33 mouse cellular contexts compared by ENCODE assay signal in the genomic region with DNA sequence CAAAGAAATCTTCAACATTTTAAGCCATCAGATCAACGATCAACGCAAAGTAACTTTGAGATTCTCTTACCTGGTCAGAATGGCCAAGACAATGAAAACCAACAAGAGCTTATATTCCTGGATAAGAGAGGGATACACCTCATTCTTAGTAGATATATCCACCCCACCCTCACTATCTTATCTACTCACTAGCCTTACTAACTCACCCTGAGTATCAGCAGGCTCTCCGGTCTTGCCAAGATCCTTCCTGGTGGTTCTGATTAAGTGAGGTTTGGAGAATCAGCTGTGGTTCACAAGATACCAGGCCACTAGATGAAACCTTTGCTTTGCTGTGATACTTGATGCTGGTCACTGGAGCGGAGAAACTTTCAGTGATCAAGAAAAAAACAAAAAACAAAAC. TPM values are rescaled to one million over a fixed set of nuclear protein-coding genes. Genes with fewer than 3 reads are reported as not detected.
DNase-seq lines count a peak whose midpoint lies in the region; ATAC-seq and TF ChIP-seq lines count a peak whose summit lies in the region.
"Had no signal": no experiment of that assay in that cellular context is flagged by ENCODE, and none has a peak within 500 bp of the region (broad histone marks: within the 10 kb centered on the region; RNA-seq: fewer than 3 reads in every experiment).

No protein-coding gene starts in this region.

- 61% methylated on average over 4 of the region's 4 CpGs for WGBS in liver, embryonic 13.5 days (ENCODE audit: insufficient replicate concordance)
- WGBS in liver, postnatal 0 days (ENCODE audit: insufficient replicate concordance), result 75% methylated on average over 4 of the region's 4 CpGs
- 57% methylated on average over 4 of the region's 4 CpGs for WGBS in liver, embryonic 16.5 days (ENCODE audit: insufficient replicate concordance)

- H3K4me3 ChIP-seq in liver, embryonic 13.5 days (replicated peaks), result no peak overlapping the region
- H3K4me3 ChIP-seq in liver, postnatal 0 days (ENCODE audit: low read depth, low read length), result no peak overlapping the region
- H3K4me3 ChIP-seq in MEL (ENCODE audit: control insufficient read depth in 1 of 2, insufficient read depth in 1 of 2, low read depth in 2 of 2, low read length in 2 of 2), result no peak overlapping the region
- no peak overlapping the region for H3K4me3 ChIP-seq in liver, embryonic 16.5 days (ENCODE audit: low read depth, low read length)
- H3K4me3 ChIP-seq: embryonic facial prominence, embryonic 13.5 days; embryonic facial prominence, embryonic 15.5 days; erythroblast, embryonic 14.5 days; forebrain, embryonic 10.5 days; forebrain, embryonic 12.5 days had no signal

- peak; percentile 57; the same call in 1 of the 2 replicates for ATAC-seq in liver, embryonic 13.5 days (ENCODE audit: low read depth)
- no peak for ATAC-seq in liver, postnatal 0 days
- ATAC-seq in liver, embryonic 16.5 days (ENCODE audit: low read depth), result 0 out of 2 replicates have a peak, but pooled peaks have one; percentile 27
- ATAC-seq: activated CD4-positive, CD25-positive, alpha-beta regulatory T cell, adult 4 months; CD4-positive, CD25-positive, alpha-beta regulatory T cell, adult 4 months; forebrain, embryonic 14.5 days; forebrain, embryonic 16.5 days; Patski had no signal

- no peaks in the 10 kb centered on the region for H3K9me3 ChIP-seq in liver, embryonic 13.5 days (replicated peaks)
- no peaks in the 10 kb centered on the region for H3K9me3 ChIP-seq in liver, postnatal 0 days (ENCODE audit: low read length)
- no peaks in the 10 kb centered on the region for H3K9me3 ChIP-seq in MEL (replicated peaks; ENCODE audit: insufficient read depth, low read length)
- H3K9me3 ChIP-seq in liver, embryonic 16.5 days (replicated peaks; ENCODE audit: control insufficient read depth, low read length), result no peaks in the 10 kb centered on the region
- H3K9me3 ChIP-seq: embryonic facial prominence, embryonic 15.5 days; G1E had no signal

- no peaks in the 10 kb centered on the region for H3K79me2 ChIP-seq in MEL (ENCODE audit: control insufficient read depth, insufficient read depth, low read length, poor library complexity)

- no peak overlapping the region for H3K27ac ChIP-seq in liver, embryonic 13.5 days
- no peak overlapping the region for H3K27ac ChIP-seq in liver, postnatal 0 days (ENCODE audit: low read depth)
- H3K27ac ChIP-seq in MEL (ENCODE audit: control insufficient read depth, low read depth, low read length), result no peak overlapping the region
- H3K27ac ChIP-seq in liver, embryonic 16.5 days (ENCODE audit: low read length), result no peak overlapping the region
- H3K27ac ChIP-seq: embryonic facial prominence, embryonic 13.5 days; embryonic facial prominence, embryonic 15.5 days; forebrain, embryonic 10.5 days; forebrain, embryonic 12.5 days had no signal

- no peak for TF ChIP-seq RAD21 in MEL (IDR thresholded peaks at IDR 0.05; ENCODE audit: low read depth, low read length)

- peaks cover 11% of the 10 kb centered on the region; the same call in 1 of the 2 replicates for H3K4me1 ChIP-seq in liver, embryonic 13.5 days (replicated peaks)
- no peaks in the 10 kb centered on the region for H3K4me1 ChIP-seq in liver, postnatal 0 days (ENCODE audit: insufficient read depth)
- H3K4me1 ChIP-seq in MEL (ENCODE audit: control insufficient read depth in 1 of 2, insufficient read depth in 2 of 2, low read length in 2 of 2), result peaks cover 0 to 6% of the 10 kb centered on the region in 2 experiments; a peak in 2 of 4 replicates
- H3K4me1 ChIP-seq in liver, embryonic 16.5 days (ENCODE audit: control insufficient read depth, low read depth, low read length), result peaks cover 6% of the 10 kb centered on the region
- H3K4me1 ChIP-seq: embryonic facial prominence, embryonic 13.5 days; embryonic facial prominence, embryonic 15.5 days; forebrain, embryonic 10.5 days; forebrain, embryonic 12.5 days had no signal

- no peaks in the 10 kb centered on the region for H3K27me3 ChIP-seq in liver, embryonic 13.5 days
- H3K27me3 ChIP-seq in liver, postnatal 0 days (ENCODE audit: insufficient read depth, low read length), result no peaks in the 10 kb centered on the region
- peaks cover 0 to 10% of the 10 kb centered on the region in 2 experiments; a peak in 2 of 4 replicates for H3K27me3 ChIP-seq in MEL (ENCODE audit: control insufficient read depth in 1 of 2, insufficient read depth in 2 of 2, low read length in 2 of 2)
- H3K27me3 ChIP-seq in liver, embryonic 16.5 days (ENCODE audit: control insufficient read depth, insufficient read depth, low read depth, low read length), result no peaks in the 10 kb centered on the region
- H3K27me3 ChIP-seq: CH12.LX; embryonic facial prominence, embryonic 13.5 days; embryonic facial prominence, embryonic 15.5 days; forebrain, embryonic 12.5 days; Patski had no signal

- TF ChIP-seq POLR2A in MEL (IDR thresholded peaks at IDR 0.05; ENCODE audit: control insufficient read depth in 1 of 2, insufficient read depth in 1 of 2, low read depth in 1 of 2, low read length in 2 of 2, poor library complexity in 1 of 2), result no peak

- peak; percentile 13 for DNase-seq in heart, adult 11 months
- no peak for DNase-seq in heart, adult 8-10 months (ENCODE audit: low spot score)
- no peak for DNase-seq in liver, embryonic 13.5 days
- DNase-seq in liver, postnatal 0 days, result no peak
- DNase-seq in MEL (ENCODE audit: low read depth, low spot score), result no peak
- no peak for DNase-seq in cerebellum, adult 18-20 months
- no peak for DNase-seq in MN1 (ENCODE audit: low spot score)
- DNase-seq: adrenal gland, adult 8-10 months; adrenal gland, postnatal 14 days; adrenal gland, postnatal 36 days; B cell, adult 2 months; cerebellum, adult 11-12 months; cerebellum, adult 8-10 months; cerebellum, adult 9-11 months; cerebellum, postnatal 14 days; cerebellum, postnatal 36 days; embryo, embryonic 11 days had no signal

- TF ChIP-seq CTCF in liver, postnatal 0 days (IDR thresholded peaks at IDR 0.05; ENCODE audit: low read depth), result no peak
- TF ChIP-seq CTCF in MEL (IDR thresholded peaks at IDR 0.05 in 2 of 3, conservative IDR thresholded peaks at IDR 0.05 in 1 of 3; ENCODE audit: control insufficient read depth in 1 of 3, insufficient read depth in 1 of 3, low read depth in 2 of 3, low read length in 3 of 3, poor library complexity in 1 of 3, severe bottlenecking in 1 of 3), result no peak

- no peak overlapping the region for H3K4me2 ChIP-seq in liver, embryonic 13.5 days
- H3K4me2 ChIP-seq in liver, postnatal 0 days (ENCODE audit: low read depth, low read length), result no peak overlapping the region
- H3K4me2 ChIP-seq in liver, embryonic 16.5 days (ENCODE audit: low read depth, low read length), result no peak overlapping the region
- H3K4me2 ChIP-seq: embryonic facial prominence, embryonic 13.5 days; embryonic facial prominence, embryonic 15.5 days; forebrain, embryonic 12.5 days had no signal

- no peak for TF ChIP-seq EP300 in liver, postnatal 0 days (IDR thresholded peaks at IDR 0.05; ENCODE audit: low read depth)
- peak; percentile 17 to 40; a peak in 1 of 4 replicates for TF ChIP-seq EP300 in MEL (IDR thresholded peaks at IDR 0.05; ENCODE audit: low read depth in 1 of 2, low read length in 2 of 2)

- H3K36me3 ChIP-seq in liver, embryonic 13.5 days, result no peaks in the 10 kb centered on the region
- H3K36me3 ChIP-seq in liver, postnatal 0 days (replicated peaks; ENCODE audit: insufficient read depth, low read length), result no peaks in the 10 kb centered on the region
- H3K36me3 ChIP-seq in MEL (ENCODE audit: control insufficient read depth in 1 of 2, insufficient read depth in 2 of 2, low read length in 2 of 2), result peaks cover 0 to 3% of the 10 kb centered on the region in 2 experiments; a peak in 1 of 4 replicates
- no peaks in the 10 kb centered on the region for H3K36me3 ChIP-seq in liver, embryonic 16.5 days (ENCODE audit: control insufficient read depth, insufficient read depth)
- H3K36me3 ChIP-seq: embryonic facial prominence, embryonic 13.5 days; embryonic facial prominence, embryonic 15.5 days; forebrain, embryonic 10.5 days; forebrain, embryonic 12.5 days; G1E had no signal

- H3K9ac ChIP-seq in liver, embryonic 13.5 days, result no peak overlapping the region
- H3K9ac ChIP-seq in liver, postnatal 0 days (replicated peaks), result no peak overlapping the region
- no peak overlapping the region for H3K9ac ChIP-seq in MEL (ENCODE audit: control insufficient read depth, low read depth, low read length, poor library complexity, severe bottlenecking)
- no peak overlapping the region for H3K9ac ChIP-seq in liver, embryonic 16.5 days (ENCODE audit: low read depth, low read length)
- H3K9ac ChIP-seq: embryonic facial prominence, embryonic 13.5 days; embryonic facial prominence, embryonic 15.5 days; forebrain, embryonic 12.5 days had no signal

RNA-seq across cellular contexts. Expression of a gene that starts 8.7 kb away (rescaled TPM):
- not detected for total RNA-seq in heart, adult 8-10 months (2022)
- polyA plus RNA-seq in liver, embryonic 13.5 days (2015; fragmentation: Nextera tagmentation; extraction: Ambion mirVana), result not detected in 2 replicates
- not detected in 2 replicates for polyA plus RNA-seq in liver, postnatal 0 days (2015; fragmentation: Nextera tagmentation; extraction: Ambion mirVana)
- not detected in 2 replicates for total RNA-seq in MEL (2012; rRNA removed)
- polyA plus RNA-seq in MEL (2012; ENCODE audit: insufficient read depth in 1 of 2, insufficient read length in 2 of 2, low read depth in 1 of 2, low replicate concordance in 2 of 2, missing spikeins in 1 of 2), result not detected
- not detected in 2 replicates for polyA plus RNA-seq in liver, embryonic 16.5 days (2015; fragmentation: Nextera tagmentation; extraction: Ambion mirVana)
- total RNA-seq: adrenal gland, adult 18-20 months; adrenal gland, adult 8-10 months; adrenal gland, postnatal 14 days; adrenal gland, postnatal 36 days; CH12.LX; common myeloid progenitor, adult 5-6 weeks had no signal
- polyA plus RNA-seq: activated CD4-positive, CD25-positive, alpha-beta regulatory T cell, adult 4 months; CD4-positive, CD25-positive, alpha-beta regulatory T cell, adult 4 months; embryonic facial prominence, embryonic 11.5 days; embryonic facial prominence, embryonic 13.5 days; embryonic facial prominence, embryonic 15.5 days; erythroblast, embryonic 14.5 days; forebrain, embryonic 10.5 days; forebrain, embryonic 12.5 days; forebrain, embryonic 14.5 days; forebrain, embryonic 16.5 days; G1E; Patski had no signal

RNA-seq across cellular contexts. Expression of a gene that starts 16.3 kb away (rescaled TPM):
- total RNA-seq in heart, adult 8-10 months (2022), result 10 to 100 TPM; 10.1 to 14.9 (median 12.7) TPM
- polyA plus RNA-seq in liver, embryonic 13.5 days (2015; fragmentation: Nextera tagmentation; extraction: Ambion mirVana), result 5.3 and 6.2 TPM in 2 replicates
- 2.6 and 3.2 TPM in 2 replicates for polyA plus RNA-seq in liver, postnatal 0 days (2015; fragmentation: Nextera tagmentation; extraction: Ambion mirVana)
- total RNA-seq in MEL (2012; rRNA removed), result 1.9 and 2.8 TPM in 2 replicates
- 1 to 10 TPM in 1 of 2 experiments, not detected in 1; 5.4 TPM for polyA plus RNA-seq in MEL (2012; ENCODE audit: insufficient read depth in 1 of 2, insufficient read length in 2 of 2, low read depth in 1 of 2, low replicate concordance in 2 of 2, missing spikeins in 1 of 2)
- 5.8 and 6.8 TPM in 2 replicates for polyA plus RNA-seq in liver, embryonic 16.5 days (2015; fragmentation: Nextera tagmentation; extraction: Ambion mirVana)

RNA-seq across cellular contexts. Expression of a gene that starts 33.6 kb away (rescaled TPM):
- 1 to 10 TPM; 5.7 to 6.4 (median 6.2) TPM for total RNA-seq in heart, adult 8-10 months (2022)
- 10.6 and 13.1 TPM in 2 replicates for polyA plus RNA-seq in liver, embryonic 13.5 days (2015; fragmentation: Nextera tagmentation; extraction: Ambion mirVana)
- polyA plus RNA-seq in liver, postnatal 0 days (2015; fragmentation: Nextera tagmentation; extraction: Ambion mirVana), result 6.0 and 6.4 TPM in 2 replicates
- 14.9 and 15.1 TPM in 2 replicates for total RNA-seq in MEL (2012; rRNA removed)
- polyA plus RNA-seq in MEL (2012; ENCODE audit: insufficient read depth in 1 of 2, insufficient read length in 2 of 2, low read depth in 1 of 2, low replicate concordance in 2 of 2, missing spikeins in 1 of 2), result 10 to 100 TPM; 14.4 to 36.9 TPM
- polyA plus RNA-seq in liver, embryonic 16.5 days (2015; fragmentation: Nextera tagmentation; extraction: Ambion mirVana), result 12.1 and 12.6 TPM in 2 replicates

RNA-seq across cellular contexts. Expression of a gene that starts 54.9 kb away (rescaled TPM):
- total RNA-seq in heart, adult 8-10 months (2022), result 10 to 100 TPM; 57.8 to 72.1 (median 60.1) TPM
- polyA plus RNA-seq in liver, embryonic 13.5 days (2015; fragmentation: Nextera tagmentation; extraction: Ambion mirVana), result 63.2 and 78.5 TPM in 2 replicates
- 59.1 and 61.2 TPM in 2 replicates for polyA plus RNA-seq in liver, postnatal 0 days (2015; fragmentation: Nextera tagmentation; extraction: Ambion mirVana)
- 21.3 and 25.3 TPM in 2 replicates for total RNA-seq in MEL (2012; rRNA removed)
- 10 to 100 TPM in 1 of 2 experiments, not detected in 1; 88.9 TPM for polyA plus RNA-seq in MEL (2012; ENCODE audit: insufficient read depth in 1 of 2, insufficient read length in 2 of 2, low read depth in 1 of 2, low replicate concordance in 2 of 2, missing spikeins in 1 of 2)
- 54.4 and 54.6 TPM in 2 replicates for polyA plus RNA-seq in liver, embryonic 16.5 days (2015; fragmentation: Nextera tagmentation; extraction: Ambion mirVana)
